Mouse (Mus musculus) B cell, adult (primary cell): ENCODE results near the gene Ifnk. TPM values are rescaled to one million over a fixed set of nuclear protein-coding genes. Genes with fewer than 3 reads are reported as not detected.

Experiments
- total RNA-seq: library from RNA; stranded (reverse); gene quantifications from 4 replicates; pipeline ENCODE4 v1.2.4, GENCODE M21; 2023; ENCODE audit not compliant: inconsistent age

The Ifnk gene
- total RNA-seq: not detected in 4 replicates

DNA sequence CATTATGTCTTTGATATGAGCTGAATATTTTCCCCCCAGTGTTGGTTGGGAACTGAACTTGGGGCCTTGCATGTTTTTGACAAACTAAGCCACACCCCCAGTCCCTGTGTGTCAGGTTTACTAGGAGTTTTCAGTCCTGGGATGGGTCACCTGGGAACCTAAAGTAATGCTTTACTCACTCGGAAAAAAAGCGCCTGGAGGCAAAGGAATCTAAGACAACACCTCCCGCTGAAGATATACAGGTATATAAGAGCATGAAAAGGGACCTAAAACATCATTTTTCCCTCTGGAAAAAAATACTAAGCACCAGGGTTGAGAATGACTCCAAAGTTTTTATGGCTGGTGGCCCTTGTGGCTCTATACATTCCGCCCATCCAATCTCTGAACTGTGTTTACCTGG is at the start of gene Ifnk:
TSS of gene Ifnk (plus strand) at position 301 of the 400 bp plus-strand sequence.

GRCm38 (mm10) chr4:35156751-35157611 is 5.1 kb downstream of the Ifnk start, which contains the start of gene Mob3b:
Mob3b (minus strand) TSS chr4:35157484.

Other genes with a start within 250 kb of the Ifnk start
- 7.6 to 9.4 TPM (median 8.1 TPM) in 4 replicates for gene Mob3b, start 5.4 kb downstream of the Ifnk start, total RNA-seq
- gene C9orf72, start 74.1 kb downstream of the Ifnk start, total RNA-seq: 16.3 to 21.8 TPM (median 17.3 TPM) in 4 replicates